Mouse (Mus musculus): Measurements from ENCODE around the gene Ssxb9. TPM values are rescaled to one million over a fixed set of nuclear protein-coding genes. Genes with fewer than 3 reads are reported as not detected.
"Not testable (repeated sequence)": the region's sequence is repeated elsewhere in the genome, so short reads cannot be mapped to it uniquely, and the experiment has no call there.

The Ssxb9 gene
- not detected in 2 replicates for total RNA-seq (2017)

- not testable (repeated sequence) for ATAC-seq (replicated peaks in 1 of 2; ENCODE audit: insufficient read depth in 1 of 2, low FRiP score in 2 of 2, low TSS enrichment in 1 of 2, low read depth in 1 of 2, poor library complexity in 2 of 2, severe bottlenecking in 2 of 2)
These were observed at the start of gene Ssxb9 for GRCm38 (mm10) chrX:8366678-8367077. Gene Ssxb9, plus strand, starts transcription at chrX:8366978.

DNA sequence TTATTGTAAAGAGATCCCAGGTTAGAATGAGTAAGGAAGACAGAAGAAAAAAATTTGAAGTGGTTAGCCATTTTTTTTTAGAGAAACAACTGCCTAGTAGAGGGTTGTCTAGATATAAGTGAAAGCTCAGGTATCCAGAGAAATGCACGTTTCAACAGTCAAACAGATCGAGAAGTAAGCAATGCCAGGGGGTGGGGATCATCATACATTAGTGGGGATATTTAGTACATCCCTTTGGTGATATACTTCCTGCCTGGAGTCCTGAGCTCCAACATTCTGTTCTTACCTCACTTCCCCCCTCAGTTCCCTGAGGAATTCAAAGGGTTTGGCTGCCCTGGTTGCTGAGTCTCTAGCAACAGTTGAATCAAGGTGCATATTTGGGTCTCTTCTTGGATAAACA lies 39.7 kb upstream of the Ssxb9 start, which contains the start of gene Ssxb10:
Ssxb10 (plus strand) TSS at position 301 of the 400 bp plus-strand sequence.
- ATAC-seq (replicated peaks in 1 of 2; ENCODE audit: insufficient read depth in 1 of 2, low FRiP score in 2 of 2, low TSS enrichment in 1 of 2, low read depth in 1 of 2, poor library complexity in 2 of 2, severe bottlenecking in 2 of 2) = no peak

GRCm38 (mm10) chrX:8413005-8413404 lies 46.2 kb downstream of the Ssxb9 start, which contains the start of gene Ssxb1:
Gene Ssxb1, plus strand, starts transcription at chrX:8413305.
- not testable (repeated sequence) for ATAC-seq (replicated peaks in 1 of 2; ENCODE audit: insufficient read depth in 1 of 2, low FRiP score in 2 of 2, low TSS enrichment in 1 of 2, low read depth in 1 of 2, poor library complexity in 2 of 2, severe bottlenecking in 2 of 2)

Other genes with a start within 250 kb of the Ssxb9 start
- 41.6 and 44.4 TPM in 2 replicates for gene Wdr13, start 234.1 kb upstream of the Ssxb9 start, total RNA-seq (2017)
- gene Rbm3, start 221.1 kb upstream of the Ssxb9 start, total RNA-seq (2017) = 1,086 and 1,580 TPM in 2 replicates
- gene Tbc1d25, start 190.8 kb upstream of the Ssxb9 start, total RNA-seq (2017) = 7.8 and 8.2 TPM in 2 replicates
- 59.0 and 60.6 TPM in 2 replicates for gene Ebp, start 173.5 kb upstream of the Ssxb9 start, total RNA-seq (2017)
- gene Porcn, start 160.5 kb upstream of the Ssxb9 start, total RNA-seq (2017) = 1.0 and 2.6 TPM in 2 replicates
- 17.3 and 25.9 TPM in 2 replicates for gene Ftsj1, start 114.6 kb upstream of the Ssxb9 start, total RNA-seq (2017)
- 1.6 and 6.6 TPM in 2 replicates for gene Slc38a5, start 95.8 kb upstream of the Ssxb9 start, total RNA-seq (2017)
- 1.3 TPM in 1 of 2 replicates, not detected in the other for gene Ssxb10, start 39.6 kb upstream of the Ssxb9 start, total RNA-seq (2017)
- gene Ssxb1, start 46.3 kb downstream of the Ssxb9 start, total RNA-seq (2017) = not detected in 2 replicates
- not detected in 2 replicates for gene Ssxb2, start 94.7 kb downstream of the Ssxb9 start, total RNA-seq (2017)
- gene Gm14459, start 158.0 kb downstream of the Ssxb9 start, total RNA-seq (2017) = not detected in 2 replicates
- not detected in 2 replicates for gene Ssxb6, start 181.3 kb downstream of the Ssxb9 start, total RNA-seq (2017)
- not detected in 2 replicates for gene Ssxb3, start 224.8 kb downstream of the Ssxb9 start, total RNA-seq (2017)